Mouse (Mus musculus) olfactory bulb, adult 2 months (tissue): ENCODE measurements at regions not wholly inside any gene's neighbourhood (a gene's known extent, or its start where the extent isn't known, plus 50 kb on each side); places are given as distances from the start of the nearest gene placed in this dataset.

ENCODE experiments used
- H3K27ac ChIP-seq: fragments of 200-500 bp; 2 replicates; pipeline ENCODE4 v1.5.1; 2012; ENCODE audit warnings: low read depth, low read length; ENCODE audit not compliant: insufficient read depth
- H3K4me1 ChIP-seq: fragments of 200-500 bp; 2 replicates; pipeline ENCODE4 v1.6.1; 2012; ENCODE audit warnings: low read length; ENCODE audit not compliant: control insufficient read depth, insufficient read depth
- H3K4me3 ChIP-seq: fragments of 200-500 bp; 2 replicates; pipeline ENCODE4 v1.5.1; 2012; ENCODE audit warnings: mild to moderate bottlenecking, low read depth, low read length, moderate library complexity; ENCODE audit not compliant: insufficient read depth
- CTCF ChIP-seq: fragments of 200-500 bp; IDR thresholded peaks from 2 replicates; pipeline ENCODE4 v1.5.1; 2012; ENCODE audit warnings: low read depth, mild to moderate bottlenecking, low read length, moderate library complexity; ENCODE audit not compliant: insufficient read depth
- POLR2A ChIP-seq: fragments of 200-500 bp; IDR thresholded peaks from 2 replicates; pipeline ENCODE4 v1.6.1; 2012; ENCODE audit warnings: mild to moderate bottlenecking, low read depth, low read length, moderate library complexity; ENCODE audit not compliant: insufficient read depth
- WGBS: fragments of 180-500 bp; shearing (Covaris S2); methylation state at CpG from one replicate; pipeline ENCODE4 v1.1.7; 2018; 5-methylcytosine and 5-hydroxymethylcytosine counted together

GRCm38 (mm10) chr15:93653378-93653777 lies 57.7 kb upstream of the Prickle1 start:
- Histone ChIP-seq H3K4me3 (no peak overlapping the region), H3K27ac (no peak overlapping the region), H3K4me1 (no peaks in the 10 kb centered on the region)
- TF ChIP-seq POLR2A: no peak
- no peak for TF ChIP-seq CTCF
- 100% methylated on average over 1 of the region's 1 CpGs for WGBS

- Histone ChIP-seq H3K27ac (no peak overlapping the region), H3K4me3 (no peak overlapping the region), H3K4me1 (no peaks in the 10 kb centered on the region)
- WGBS: 70% methylated on average over 14 of the region's 14 CpGs
- TF ChIP-seq POLR2A (no peak), CTCF (no peak)
Measured at GRCm38 (mm10) chr15:93650981-93651757, 55.5 kb upstream of the Prickle1 start.

GRCm38 (mm10) chr15:93650009-93650522 lies 54.4 kb upstream of the Prickle1 start:
- Histone ChIP-seq H3K4me3 (no peak overlapping the region), H3K27ac (no peak overlapping the region), H3K4me1 (no peaks in the 10 kb centered on the region)
- 93% methylated on average over 2 of the region's 2 CpGs for WGBS
- TF ChIP-seq POLR2A: no peak

- no peak for TF ChIP-seq CTCF
- TF ChIP-seq POLR2A: no peak
- H3K4me1 ChIP-seq: no peaks in the 10 kb centered on the region
- H3K27ac ChIP-seq: no peak overlapping the region
- no peak overlapping the region for H3K4me3 ChIP-seq
- 75% methylated on average over 4 of the region's 4 CpGs for WGBS
Measured at GRCm38 (mm10) chr15:93648646-93649045, 53.0 kb upstream of the Prickle1 start.

DNA sequence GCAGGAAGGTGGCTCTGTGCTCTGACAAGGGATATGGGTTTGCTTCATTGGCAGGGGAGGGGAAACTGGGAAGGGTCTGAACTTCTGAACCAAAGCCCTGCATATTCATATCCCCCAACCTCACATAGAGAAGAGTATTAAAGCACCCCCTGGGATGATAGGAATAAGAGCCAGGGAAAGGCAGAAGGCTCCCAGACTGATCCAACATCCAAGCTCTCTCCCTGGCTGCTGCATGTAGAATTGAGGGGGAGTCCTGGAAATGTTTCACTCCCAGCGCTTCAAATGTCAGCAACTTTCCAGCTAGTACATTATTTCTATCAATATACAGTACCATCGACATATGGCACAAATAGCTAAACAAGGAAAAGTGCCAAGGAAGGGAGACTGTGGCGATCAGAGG lies 51.1 kb upstream of the Prickle1 start:
- whole genome bisulfite sequencing: 93% methylated on average over 3 of the region's 3 CpGs
- Histone ChIP-seq H3K4me1 (no peaks in the 10 kb centered on the region), H3K4me3 (no peak overlapping the region), H3K27ac (no peak overlapping the region)
- TF ChIP-seq CTCF: no peak
- no peak for TF ChIP-seq POLR2A

GRCm38 (mm10) chr15:93645950-93646349 lies 50.3 kb upstream of the Prickle1 start:
- H3K27ac ChIP-seq: no peak overlapping the region
- TF ChIP-seq POLR2A: no peak
- TF ChIP-seq CTCF: no peak
- no peak overlapping the region for H3K4me3 ChIP-seq
- H3K4me1 ChIP-seq: no peaks in the 10 kb centered on the region
- 86% methylated on average over 8 of the region's 8 CpGs for WGBS
